Mouse (Mus musculus): ENCODE measurements around the gene Fam213b. TPM values are rescaled to one million over a fixed set of nuclear protein-coding genes. Genes with fewer than 3 reads are reported as not detected.

The Fam213b gene
- total RNA-seq, 2 experiments from 2014 or later = 2.3 to 8.8 TPM

- ATAC-seq (replicated peaks; ENCODE audit: low FRiP score, poor library complexity, severe bottlenecking) = no peak
These were observed 42.1 kb downstream of the Fam213b start for GRCm38 (mm10) chr4:154856882-154857281.

- no peak for ATAC-seq (replicated peaks; ENCODE audit: low FRiP score, poor library complexity, severe bottlenecking)
These were observed 42.5 kb downstream of the Fam213b start for GRCm38 (mm10) chr4:154856480-154856837.

- ATAC-seq (replicated peaks; ENCODE audit: low FRiP score, poor library complexity, severe bottlenecking) = no peak
These were observed 43.0 kb downstream of the Fam213b start for GRCm38 (mm10) chr4:154855721-154856479.

- ATAC-seq (replicated peaks; ENCODE audit: low FRiP score, poor library complexity, severe bottlenecking) = no peak
These were observed 44.1 kb downstream of the Fam213b start for GRCm38 (mm10) chr4:154854676-154855345.

- no peak for ATAC-seq (replicated peaks; ENCODE audit: low FRiP score, poor library complexity, severe bottlenecking)
These were observed 45.1 kb downstream of the Fam213b start for GRCm38 (mm10) chr4:154853881-154854280.

GRCm38 (mm10) chr4:154852696-154853095, 46.2 kb downstream of the Fam213b start:
- no peak for ATAC-seq (replicated peaks; ENCODE audit: low FRiP score, poor library complexity, severe bottlenecking)

Other genes starting within 250 kb of the Fam213b start
- not detected in 2 replicates for gene Actrt2, start 231.3 kb downstream of the Fam213b start, total RNA-seq (2015; ENCODE audit: low replicate concordance)
- gene Actrt2, start 231.3 kb downstream of the Fam213b start, total RNA-seq (2017; ENCODE audit: low replicate concordance) = not detected in 2 replicates
- not detected in 2 replicates for gene Ttc34, start 61.7 kb downstream of the Fam213b start, total RNA-seq (2015; ENCODE audit: low replicate concordance)
- not detected in 2 replicates for gene Ttc34, start 61.7 kb downstream of the Fam213b start, total RNA-seq (2017; ENCODE audit: low replicate concordance)
- gene Mmel1, start 29.6 kb downstream of the Fam213b start, total RNA-seq (2015; ENCODE audit: low replicate concordance) = 1.0 and 4.0 TPM in 2 replicates
- 7.1 and 9.9 TPM in 2 replicates for gene Mmel1, start 29.6 kb downstream of the Fam213b start, total RNA-seq (2017; ENCODE audit: low replicate concordance)
- 634 and 677 TPM in 2 replicates for gene Tnfrsf14, start 29.4 kb upstream of the Fam213b start, total RNA-seq (2015; ENCODE audit: low replicate concordance)
- 775 and 846 TPM in 2 replicates for gene Tnfrsf14, start 29.4 kb upstream of the Fam213b start, total RNA-seq (2017; ENCODE audit: low replicate concordance)
- not detected in 2 replicates for gene Hes5, start 61.8 kb upstream of the Fam213b start, total RNA-seq (2015; ENCODE audit: low replicate concordance)
- gene Hes5, start 61.8 kb upstream of the Fam213b start, total RNA-seq (2017; ENCODE audit: low replicate concordance) = not detected in 2 replicates
- 11.7 and 19.6 TPM in 2 replicates for gene Pank4, start 65.0 kb upstream of the Fam213b start, total RNA-seq (2015; ENCODE audit: low replicate concordance)
- 11.1 and 11.2 TPM in 2 replicates for gene Pank4, start 65.0 kb upstream of the Fam213b start, total RNA-seq (2017; ENCODE audit: low replicate concordance)
- gene Plch2, start 157.6 kb upstream of the Fam213b start, total RNA-seq (2015; ENCODE audit: low replicate concordance) = not detected in 2 replicates
- not detected in 2 replicates for gene Plch2, start 157.6 kb upstream of the Fam213b start, total RNA-seq (2017; ENCODE audit: low replicate concordance)
- 0.42 and 2.7 TPM in 2 replicates for gene Pex10, start 167.9 kb upstream of the Fam213b start, total RNA-seq (2015; ENCODE audit: low replicate concordance)
- gene Pex10, start 167.9 kb upstream of the Fam213b start, total RNA-seq (2017; ENCODE audit: low replicate concordance) = 0.42 and 3.6 TPM in 2 replicates
- 27.1 and 49.3 TPM in 2 replicates for gene Rer1, start 187.2 kb upstream of the Fam213b start, total RNA-seq (2015; ENCODE audit: low replicate concordance)
- gene Rer1, start 187.2 kb upstream of the Fam213b start, total RNA-seq (2017; ENCODE audit: low replicate concordance) = 34.8 and 36.0 TPM in 2 replicates
- 2.9 TPM in 1 of 2 replicates, not detected in the other for gene Morn1, start 187.4 kb upstream of the Fam213b start, total RNA-seq (2015; ENCODE audit: low replicate concordance)
- 0.28 TPM in 1 of 2 replicates, not detected in the other for gene Morn1, start 187.4 kb upstream of the Fam213b start, total RNA-seq (2017; ENCODE audit: low replicate concordance)